Mouse (Mus musculus): ENCODE results near the gene Camta1. TPM values are rescaled to one million over a fixed set of nuclear protein-coding genes. Genes with fewer than 3 reads are reported as not detected.

Gene Camta1
- polyA plus RNA-seq, 1 experiment from 2014 or later = 66.4 TPM

DNA sequence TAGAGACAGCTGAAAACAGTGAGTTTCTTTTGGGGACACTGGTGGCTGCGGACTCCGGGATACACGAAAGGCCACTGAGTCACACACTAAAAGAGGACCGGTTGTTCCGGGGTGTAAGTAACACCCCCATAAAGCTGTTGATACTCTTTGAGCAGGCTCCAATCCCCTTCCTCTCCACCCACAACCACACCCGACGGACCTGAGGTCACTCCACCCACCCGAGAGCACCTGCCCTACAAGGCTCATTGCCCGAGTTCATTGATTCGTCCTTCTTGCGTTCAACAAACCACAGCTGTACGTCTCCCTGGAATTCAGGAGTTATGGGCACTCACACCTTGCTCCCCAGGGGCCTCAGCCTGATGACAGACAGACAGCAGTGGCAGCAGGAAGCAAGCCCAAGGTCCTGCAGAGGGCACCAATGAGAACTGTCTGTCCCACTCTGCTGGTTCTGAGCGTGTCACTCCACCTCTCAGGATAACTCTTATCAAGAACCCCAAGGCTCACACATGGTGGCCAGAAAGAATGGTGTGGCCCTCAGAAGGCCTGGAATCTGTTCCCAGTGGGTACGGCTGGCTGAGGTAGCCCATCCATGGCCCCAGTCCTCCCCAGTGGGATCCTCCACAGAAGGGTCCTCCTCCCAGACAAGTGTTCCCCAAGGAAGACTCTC lies 158.5 kb downstream of the Camta1 start:
- no peak overlapping the region for H3K4me2 ChIP-seq
- H3K27me3 ChIP-seq = no peaks in the 10 kb centered on the region
- no peaks in the 10 kb centered on the region for H3K9me3 ChIP-seq
- no peaks in the 10 kb centered on the region for H3K36me3 ChIP-seq
- H3K9ac ChIP-seq = no peak overlapping the region
- no peak overlapping the region for H3K27ac ChIP-seq
- H3K4me3 ChIP-seq = no peak overlapping the region
- ATAC-seq (ENCODE audit: insufficient number of reproducible peaks, low FRiP score, low TSS enrichment, low read depth) = no peak
- WGBS = 83% methylated on average over 14 of the region's 14 CpGs
- H3K4me1 ChIP-seq = no peaks in the 10 kb centered on the region

DNA sequence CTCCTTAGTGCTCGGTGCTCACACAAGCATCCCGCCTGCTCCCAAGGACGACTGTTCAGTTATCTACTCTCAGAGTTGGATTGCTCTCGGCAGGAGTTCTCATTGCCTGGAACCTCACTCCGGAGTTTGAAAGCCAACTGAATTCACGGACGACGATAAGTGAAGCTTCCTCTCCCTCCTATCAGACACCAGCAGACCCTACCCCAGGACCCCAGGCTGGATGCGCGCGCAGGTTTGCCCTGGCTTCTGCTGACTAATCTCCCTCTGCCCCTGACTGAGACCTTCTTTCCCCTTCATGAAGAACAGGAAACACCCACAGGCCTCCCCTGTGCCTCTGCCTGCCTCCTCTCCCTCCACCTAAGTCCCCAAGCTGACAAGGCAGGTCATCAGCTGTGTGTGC lies 159.2 kb downstream of the Camta1 start:
- Histone ChIP-seq H3K4me1 (no peaks in the 10 kb centered on the region), H3K4me3 (no peak overlapping the region), H3K9ac (no peak overlapping the region), H3K9me3 (no peaks in the 10 kb centered on the region), H3K4me2 (no peak overlapping the region), H3K36me3 (no peaks in the 10 kb centered on the region), H3K27ac (no peak overlapping the region), H3K27me3 (no peaks in the 10 kb centered on the region)
- 85% methylated on average over 11 of the region's 11 CpGs for WGBS
- no peak for ATAC-seq (ENCODE audit: insufficient number of reproducible peaks, low FRiP score, low TSS enrichment, low read depth)

DNA sequence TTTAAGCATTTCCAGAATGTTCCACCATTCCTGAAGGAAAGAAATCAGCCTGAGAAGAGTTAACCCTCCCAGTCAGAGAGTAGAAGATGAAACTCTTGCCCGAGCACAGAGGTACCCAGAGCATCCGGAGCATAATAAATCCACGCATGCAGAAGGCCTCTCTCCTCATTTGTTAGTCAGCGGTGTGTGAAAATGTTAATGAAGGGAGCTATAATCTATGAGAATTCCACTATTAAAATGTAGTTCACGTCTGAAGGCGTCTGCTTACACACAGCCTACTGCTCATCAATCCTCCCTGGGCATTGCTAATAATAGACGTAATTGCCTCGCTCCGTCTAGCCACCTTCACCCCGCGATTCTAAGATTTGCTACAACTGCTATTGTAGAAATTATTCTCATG lies 165.7 kb downstream of the Camta1 start:
- no peaks in the 10 kb centered on the region for H3K4me1 ChIP-seq
- ATAC-seq (ENCODE audit: insufficient number of reproducible peaks, low FRiP score, low TSS enrichment, low read depth) = no peak
- no peak overlapping the region for H3K27ac ChIP-seq

DNA sequence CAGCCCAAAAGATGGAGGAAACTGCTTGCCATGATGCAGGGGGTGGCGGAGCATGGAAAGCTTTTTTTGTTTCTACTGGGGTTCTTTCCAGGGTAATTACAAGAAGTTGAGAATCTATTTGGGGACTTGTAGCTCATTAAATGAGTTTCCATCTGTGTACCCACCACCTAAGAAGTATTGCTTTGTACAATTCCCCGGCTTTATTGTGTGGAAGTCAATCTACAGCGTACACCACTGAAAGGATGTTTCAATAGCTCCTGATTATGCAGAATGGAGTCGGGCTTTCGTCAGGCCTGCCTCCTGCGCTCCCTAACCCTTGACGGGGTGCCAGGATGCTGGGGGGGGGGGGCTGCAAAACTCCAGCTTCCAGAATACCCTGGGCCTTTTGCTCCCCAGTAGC lies 167.1 kb downstream of the Camta1 start:
- Histone ChIP-seq H3K4me2 (no peak overlapping the region), H3K27me3 (no peaks in the 10 kb centered on the region), H3K36me3 (no peaks in the 10 kb centered on the region), H3K27ac (no peak overlapping the region), H3K9me3 (no peaks in the 10 kb centered on the region), H3K9ac (no peak overlapping the region), H3K4me3 (no peak overlapping the region), H3K4me1 (peaks cover 5% of the 10 kb centered on the region; the same call in 1 of the 2 replicates)
- WGBS = 88% methylated on average over 7 of the region's 7 CpGs
- ATAC-seq (ENCODE audit: insufficient number of reproducible peaks, low FRiP score, low TSS enrichment, low read depth) = no peak

More for the DNA sequence above, 165.7 kb downstream of the Camta1 start:
- H3K4me2 ChIP-seq = no peak overlapping the region
- no peaks in the 10 kb centered on the region for H3K9me3 ChIP-seq
- H3K4me3 ChIP-seq = no peak overlapping the region
- no peaks in the 10 kb centered on the region for H3K27me3 ChIP-seq
- 77% methylated on average over 11 of the region's 11 CpGs for WGBS
- H3K36me3 ChIP-seq = no peaks in the 10 kb centered on the region
- H3K9ac ChIP-seq = no peak overlapping the region

DNA sequence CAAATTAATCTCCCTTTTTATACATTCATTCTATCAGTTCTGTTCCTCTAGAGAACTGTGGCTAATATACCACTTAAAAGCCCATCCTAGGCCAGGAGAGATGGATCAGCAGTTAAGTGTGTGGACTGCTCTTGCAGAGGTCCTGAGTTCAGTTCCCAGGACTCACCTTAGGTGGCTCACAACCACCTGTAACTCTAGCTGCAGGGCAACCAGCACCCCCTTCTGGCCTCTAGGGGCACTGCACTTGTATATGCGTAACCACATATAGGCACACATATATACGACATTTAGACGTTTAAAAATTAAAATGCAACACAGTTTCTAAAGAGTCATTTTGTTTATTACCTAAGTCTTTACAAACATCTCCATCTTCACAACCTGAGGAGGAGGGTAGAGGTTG lies 167.6 kb downstream of the Camta1 start:
- 93% methylated on average over 3 of the region's 3 CpGs for WGBS
- ATAC-seq (ENCODE audit: insufficient number of reproducible peaks, low FRiP score, low TSS enrichment, low read depth) = no peak
- no peak overlapping the region for H3K27ac ChIP-seq
- no peaks in the 10 kb centered on the region for H3K36me3 ChIP-seq
- H3K27me3 ChIP-seq = no peaks in the 10 kb centered on the region
- H3K4me2 ChIP-seq = no peak overlapping the region
- no peak overlapping the region for H3K9ac ChIP-seq
- H3K4me1 ChIP-seq = peaks cover 5% of the 10 kb centered on the region; the same call in 1 of the 2 replicates
- H3K9me3 ChIP-seq = no peaks in the 10 kb centered on the region
- H3K4me3 ChIP-seq = no peak overlapping the region

DNA sequence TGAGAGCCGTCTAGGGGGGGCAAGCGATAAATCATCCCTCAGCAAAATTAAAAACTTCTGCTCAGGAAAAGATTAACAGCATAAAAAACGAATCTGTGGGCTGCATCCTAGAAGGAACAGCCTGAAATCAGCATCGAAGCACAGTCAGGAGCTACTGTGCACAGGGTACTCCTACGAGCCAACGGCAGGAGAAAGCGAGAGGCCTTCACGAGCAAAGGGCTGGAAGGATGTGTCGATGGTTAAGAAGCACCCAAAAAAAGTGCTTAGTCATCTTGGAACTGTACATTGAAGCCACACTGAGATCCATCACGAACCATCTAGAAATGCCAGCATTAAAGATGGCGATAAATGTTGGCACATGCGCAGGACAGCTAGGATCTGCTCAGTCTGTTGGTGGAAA lies 171.6 kb downstream of the Camta1 start:
- no peak overlapping the region for H3K27ac ChIP-seq
- H3K4me1 ChIP-seq = peaks cover 5% of the 10 kb centered on the region; the same call in 1 of the 2 replicates
- no peak for ATAC-seq (ENCODE audit: insufficient number of reproducible peaks, low FRiP score, low TSS enrichment, low read depth)
- WGBS = 76% methylated on average over 12 of the region's 12 CpGs
- H3K9ac ChIP-seq = no peak overlapping the region
- H3K36me3 ChIP-seq = no peaks in the 10 kb centered on the region
- H3K4me3 ChIP-seq = no peak overlapping the region
- H3K4me2 ChIP-seq = no peak overlapping the region
- no peaks in the 10 kb centered on the region for H3K9me3 ChIP-seq
- no peaks in the 10 kb centered on the region for H3K27me3 ChIP-seq

DNA sequence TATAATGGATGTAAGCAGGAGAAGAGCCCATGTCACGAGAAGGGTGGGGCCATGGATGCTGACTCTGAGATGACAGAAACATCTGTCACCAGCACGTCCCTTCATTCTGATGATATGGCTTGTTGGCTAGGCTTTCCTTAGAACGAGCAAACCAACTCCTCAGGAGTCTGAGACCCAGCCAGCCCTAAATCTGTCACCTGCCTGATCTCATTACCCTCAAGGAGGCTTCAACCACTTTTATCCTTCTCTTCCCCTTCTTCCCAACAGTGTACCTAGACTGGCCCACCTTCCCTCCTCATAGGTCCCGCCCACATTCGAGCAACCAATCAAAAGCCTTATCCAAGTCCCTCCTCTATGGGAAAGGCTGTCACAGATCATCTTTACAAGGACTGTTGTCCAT lies 173.5 kb downstream of the Camta1 start:
- H3K36me3 ChIP-seq = no peaks in the 10 kb centered on the region
- 69% methylated on average over 5 of the region's 5 CpGs for WGBS
- H3K4me1 ChIP-seq = peaks cover 5% of the 10 kb centered on the region; the same call in 1 of the 2 replicates
- no peaks in the 10 kb centered on the region for H3K27me3 ChIP-seq
- H3K9me3 ChIP-seq = no peaks in the 10 kb centered on the region
- no peak overlapping the region for H3K9ac ChIP-seq
- no peak for ATAC-seq (ENCODE audit: insufficient number of reproducible peaks, low FRiP score, low TSS enrichment, low read depth)
- no peak overlapping the region for H3K27ac ChIP-seq
- H3K4me2 ChIP-seq = no peak overlapping the region
- no peak overlapping the region for H3K4me3 ChIP-seq

DNA sequence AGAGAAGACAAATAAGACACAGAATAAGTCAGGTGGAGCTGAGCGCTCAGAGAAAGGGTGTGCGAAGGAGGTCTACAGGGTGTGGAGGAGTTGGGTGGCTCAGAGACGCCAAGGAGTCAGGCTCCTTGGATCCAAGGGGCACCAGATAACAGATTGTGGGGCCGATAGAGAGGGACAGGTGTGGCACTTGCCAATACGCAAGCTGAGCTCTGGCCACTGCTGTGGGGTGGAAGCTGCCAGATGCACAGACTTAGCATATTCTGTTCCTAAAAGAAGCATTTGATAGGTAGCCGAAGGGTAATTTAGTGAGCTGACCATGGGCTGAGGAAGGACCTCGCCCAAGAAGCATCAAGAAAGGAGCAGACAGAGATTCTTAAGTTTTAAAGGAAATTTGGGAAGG lies 177.1 kb downstream of the Camta1 start:
- no peak overlapping the region for H3K4me2 ChIP-seq
- no peaks in the 10 kb centered on the region for H3K9me3 ChIP-seq
- no peak overlapping the region for H3K27ac ChIP-seq
- H3K36me3 ChIP-seq = no peaks in the 10 kb centered on the region
- ATAC-seq (ENCODE audit: insufficient number of reproducible peaks, low FRiP score, low TSS enrichment, low read depth) = no peak
- 82% methylated on average over 7 of the region's 7 CpGs for WGBS
- no peak overlapping the region for H3K4me3 ChIP-seq
- H3K9ac ChIP-seq = no peak overlapping the region
- H3K4me1 ChIP-seq = no peaks in the 10 kb centered on the region
- no peaks in the 10 kb centered on the region for H3K27me3 ChIP-seq

DNA sequence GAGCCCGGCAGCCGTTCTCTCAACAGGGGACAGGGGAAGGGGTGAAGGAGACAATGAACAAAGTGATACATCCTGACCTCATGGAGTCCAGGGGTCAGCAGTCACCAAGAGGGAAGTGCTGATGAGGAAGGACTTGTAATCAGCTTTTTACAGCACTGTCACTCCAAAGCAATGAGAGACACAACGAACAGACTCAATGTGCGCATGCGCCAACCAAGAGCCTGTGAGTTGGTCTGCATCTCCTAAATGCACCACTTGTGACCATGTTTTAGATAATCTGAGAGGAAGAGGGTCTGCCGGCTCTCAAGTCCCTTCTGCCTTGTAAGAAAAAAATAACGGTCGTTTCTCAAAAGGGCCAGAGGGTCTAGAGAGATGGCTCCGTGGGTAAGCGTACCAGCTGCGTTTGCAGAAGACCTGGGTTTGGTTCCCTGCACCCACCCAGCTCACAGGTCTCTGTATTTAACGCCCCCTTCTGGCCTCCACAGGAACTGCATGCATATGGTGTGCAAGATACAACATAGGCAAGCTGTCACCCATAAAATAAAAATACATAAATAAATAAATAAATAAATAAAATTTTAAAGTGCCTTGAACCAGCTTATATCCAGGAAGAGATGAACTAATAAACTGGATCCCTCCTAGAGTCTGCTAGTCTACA lies 178.7 kb downstream of the Camta1 start:
- H3K27me3 ChIP-seq = no peaks in the 10 kb centered on the region
- H3K4me1 ChIP-seq = no peaks in the 10 kb centered on the region
- H3K27ac ChIP-seq = no peak overlapping the region
- H3K9me3 ChIP-seq = no peaks in the 10 kb centered on the region
- no peak overlapping the region for H3K4me3 ChIP-seq
- no peak overlapping the region for H3K9ac ChIP-seq
- no peak overlapping the region for H3K4me2 ChIP-seq
- WGBS = 78% methylated on average over 12 of the region's 12 CpGs
- ATAC-seq (ENCODE audit: insufficient number of reproducible peaks, low FRiP score, low TSS enrichment, low read depth) = no peak
- no peaks in the 10 kb centered on the region for H3K36me3 ChIP-seq

DNA sequence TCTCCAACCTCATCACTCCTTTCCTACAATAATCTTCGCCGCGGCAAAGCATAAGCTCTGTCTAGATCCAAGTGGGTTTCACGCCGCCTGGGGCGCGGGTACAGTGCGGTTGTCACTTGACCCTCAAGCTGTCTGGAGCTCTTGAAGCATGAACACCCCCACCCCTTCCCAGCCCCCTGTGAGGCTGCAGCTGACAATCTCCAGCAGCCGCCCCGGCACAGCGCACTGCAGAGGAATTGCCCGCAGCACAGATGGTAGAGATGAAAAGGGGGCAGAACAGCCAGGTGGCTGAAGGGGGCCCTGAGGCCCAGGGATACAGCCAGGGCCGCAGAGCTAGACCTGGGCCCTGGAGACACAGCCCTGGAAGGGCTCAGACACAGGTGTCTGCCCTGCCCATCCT lies 189.2 kb downstream of the Camta1 start:
- 69% methylated on average over 13 of the region's 13 CpGs for WGBS
- no peak for ATAC-seq (ENCODE audit: insufficient number of reproducible peaks, low FRiP score, low TSS enrichment, low read depth)

DNA sequence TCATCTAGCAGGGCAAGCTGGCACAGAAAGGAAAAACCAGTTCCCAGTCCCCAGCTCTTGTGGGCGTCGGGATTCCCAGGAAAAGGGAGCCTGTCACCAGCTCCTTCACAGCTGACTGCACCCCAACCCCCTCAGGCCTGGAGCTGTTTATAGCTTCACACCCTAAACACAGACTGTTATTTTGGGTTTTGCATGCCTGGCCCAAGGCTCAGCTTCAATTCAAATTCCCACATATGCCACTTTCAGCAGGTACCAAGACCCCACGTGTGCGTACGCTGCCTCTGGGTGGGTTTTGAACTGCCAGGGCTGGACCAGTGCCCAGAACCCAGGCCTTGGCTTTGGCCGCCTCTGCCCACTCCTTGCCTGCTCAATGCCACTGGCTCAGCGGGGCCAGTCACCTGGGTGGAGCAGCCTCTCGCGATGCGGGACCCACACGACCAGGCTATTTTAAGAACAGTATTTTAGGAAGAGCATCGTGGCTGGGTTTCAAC lies 195.2 kb downstream of the Camta1 start:
- Histone ChIP-seq H3K27me3 (no peaks in the 10 kb centered on the region), H3K4me3 (no peak overlapping the region), H3K9ac (no peak overlapping the region), H3K4me2 (no peak overlapping the region), H3K9me3 (no peaks in the 10 kb centered on the region), H3K27ac (no peak overlapping the region), H3K4me1 (peaks cover 5% of the 10 kb centered on the region; the same call in 1 of the 2 replicates), H3K36me3 (no peaks in the 10 kb centered on the region)
- WGBS = 47% methylated on average over 12 of the region's 12 CpGs
- no peak for ATAC-seq (ENCODE audit: insufficient number of reproducible peaks, low FRiP score, low TSS enrichment, low read depth)

More for the DNA sequence above, 189.2 kb downstream of the Camta1 start:
- no peak overlapping the region for H3K4me2 ChIP-seq
- no peaks in the 10 kb centered on the region for H3K27me3 ChIP-seq
- no peak overlapping the region for H3K27ac ChIP-seq
- H3K9ac ChIP-seq = no peak overlapping the region
- no peaks in the 10 kb centered on the region for H3K36me3 ChIP-seq
- H3K9me3 ChIP-seq = no peaks in the 10 kb centered on the region
- no peak overlapping the region for H3K4me3 ChIP-seq
- H3K4me1 ChIP-seq = no peaks in the 10 kb centered on the region

DNA sequence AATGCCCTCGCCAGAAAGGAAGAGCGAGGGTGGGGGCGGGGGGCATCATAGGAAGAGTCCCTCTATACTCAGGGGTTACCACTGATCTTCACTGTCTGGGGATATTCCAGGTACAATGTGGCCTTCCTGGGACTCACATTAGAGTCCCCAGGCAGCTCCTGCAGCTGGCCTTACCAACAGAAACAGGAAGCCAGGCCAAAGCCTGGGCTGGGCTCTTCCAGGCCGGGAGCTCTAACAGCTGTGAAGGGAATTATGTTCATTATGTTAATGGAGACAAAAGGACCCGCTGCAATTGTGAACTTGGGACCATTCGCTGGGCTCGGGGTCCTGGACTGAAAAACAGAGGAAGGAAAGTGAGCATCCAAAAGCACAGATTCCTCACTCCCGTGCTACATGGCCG lies 200.2 kb downstream of the Camta1 start:
- no peaks in the 10 kb centered on the region for H3K27me3 ChIP-seq
- H3K4me1 ChIP-seq = peaks cover 2% of the 10 kb centered on the region; the same call in 1 of the 2 replicates
- no peak overlapping the region for H3K4me2 ChIP-seq
- ATAC-seq (ENCODE audit: insufficient number of reproducible peaks, low FRiP score, low TSS enrichment, low read depth) = no peak
- no peak overlapping the region for H3K9ac ChIP-seq
- no peak overlapping the region for H3K4me3 ChIP-seq
- H3K36me3 ChIP-seq = no peaks in the 10 kb centered on the region
- 65% methylated on average over 9 of the region's 9 CpGs for WGBS
- H3K27ac ChIP-seq = no peak overlapping the region
- H3K9me3 ChIP-seq = no peaks in the 10 kb centered on the region

Data from limb, embryonic 15.5 days (tissue).